Mouse (Mus musculus) neural tube, embryonic 11.5 days (tissue): ENCODE measurements around the gene Arih2. TPM values are rescaled to one million over a fixed set of nuclear protein-coding genes. Genes with fewer than 3 reads are reported as not detected.
"Not testable (repeated sequence)": the region's sequence is repeated elsewhere in the genome, so short reads cannot be mapped to it uniquely, and the experiment has no call there.

Source experiments
- ATAC-seq: fragments of 200-750 bp; cut with Nextera tagmentation; 2 replicates; pipeline ENCODE4 v1.8.0; 2017; ENCODE audit warnings: moderate number of reproducible peaks, mild to moderate bottlenecking, moderate TSS enrichment, moderate library complexity; ENCODE audit not compliant: insufficient read depth, low FRiP score, low TSS enrichment
- DNase-seq: peaks from one replicate; pipeline ENCODE4 v3.0.0-alpha.2; 2015; ENCODE audit warnings: low spot score
- H3K27ac ChIP-seq: fragments of 300-500 bp; sonication (generic); 2 replicates; pipeline ENCODE4 v1.5.1; 2014; ENCODE audit warnings: low read depth, mild to moderate bottlenecking, low read length
- H3K27me3 ChIP-seq: fragments of 300-500 bp; sonication (generic); 2 replicates; pipeline ENCODE4 v1.6.1; 2014; ENCODE audit warnings: mild to moderate bottlenecking, low read length, mixed read lengths; ENCODE audit not compliant: control insufficient read depth, insufficient read depth
- H3K36me3 ChIP-seq: fragments of 300-500 bp; sonication (generic); 2 replicates; pipeline ENCODE4 v1.6.1; 2014; ENCODE audit warnings: mild to moderate bottlenecking, low read length, moderate library complexity, mixed read lengths; ENCODE audit not compliant: control insufficient read depth, insufficient read depth
- H3K4me1 ChIP-seq: fragments of 300-500 bp; sonication (generic); 2 replicates; pipeline ENCODE4 v1.6.1; 2014; ENCODE audit warnings: low read length, mixed read lengths; ENCODE audit not compliant: control insufficient read depth, insufficient read depth
- H3K4me2 ChIP-seq: fragments of 300-500 bp; sonication (generic); 2 replicates; pipeline ENCODE4 v1.6.1; 2014; ENCODE audit warnings: low read depth, mild to moderate bottlenecking, moderate library complexity
- H3K4me3 ChIP-seq: fragments of 300-500 bp; sonication (generic); 2 replicates; pipeline ENCODE4 v1.5.1; 2014; ENCODE audit warnings: low read depth, low read length
- H3K9ac ChIP-seq: fragments of 300-500 bp; sonication (generic); 2 replicates; pipeline ENCODE4 v1.6.1; 2014; ENCODE audit warnings: mild to moderate bottlenecking, low read length
- H3K9me3 ChIP-seq: fragments of 300-500 bp; sonication (generic); 2 replicates; pipeline ENCODE4 v1.6.1; 2016; ENCODE audit warnings: low read length; ENCODE audit not compliant: control insufficient read depth
- WGBS: fragments of 180-500 bp; shearing (Covaris S2); extraction: QIAGEN DNeasy Blood & Tissue Kit; methylation state at CpG from one replicate; pipeline ENCODE4 v1.1.7; 2014; 5-methylcytosine and 5-hydroxymethylcytosine counted together
- polyA plus RNA-seq: library from polyadenylated mRNA; unstranded; fragments of >200 nt; fragmentation: Nextera tagmentation; extraction: Ambion mirVana; gene quantifications from 2 replicates; pipeline ENCODE4 v1.2.1, GENCODE M21; 2014

Arih2 gene
- polyA plus RNA-seq, 1 experiment from 2014 or later, result 54.8 TPM

- no peaks in the 10 kb centered on the region for H3K36me3 ChIP-seq
- WGBS, result 91% methylated on average over 5 of the region's 5 CpGs
- ATAC-seq, result no peak
These were observed 16.8 kb downstream of the Arih2 start for GRCm38 (mm10) chr9:108632375-108632774.

GRCm38 (mm10) chr9:108631631-108632256, 17.4 kb downstream of the Arih2 start:
- no peaks in the 10 kb centered on the region for H3K36me3 ChIP-seq

More at GRCm38 (mm10) chr9:108632375-108632774, 16.8 kb downstream of the Arih2 start:
- no peaks in the 10 kb centered on the region for H3K27me3 ChIP-seq
- no peaks in the 10 kb centered on the region for H3K9me3 ChIP-seq
- H3K27ac ChIP-seq, result no peak overlapping the region
- H3K4me2 ChIP-seq, result no peak overlapping the region
- H3K4me1 ChIP-seq, result no peaks in the 10 kb centered on the region
- no peak overlapping the region for H3K9ac ChIP-seq
- H3K4me3 ChIP-seq, result no peak overlapping the region
- no peak for DNase-seq

DNA sequence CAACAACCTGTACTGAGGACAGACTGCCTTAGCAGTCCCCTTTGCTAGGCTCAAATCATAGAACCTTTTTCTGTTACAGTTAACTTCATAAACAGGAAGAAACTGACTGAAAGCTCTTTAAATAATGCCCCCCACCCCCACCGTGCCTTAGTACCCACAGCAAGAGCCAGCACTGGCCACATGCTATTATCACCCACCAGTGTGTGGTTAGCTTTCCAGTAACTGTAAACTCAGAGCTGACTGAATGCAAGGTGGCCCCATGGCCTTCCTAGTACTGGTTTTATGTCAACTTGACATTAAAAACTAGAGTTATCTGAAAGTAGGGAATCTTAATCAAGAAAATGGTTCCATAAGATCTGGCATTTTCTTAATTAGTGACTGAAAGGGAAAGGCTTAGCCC, 18.5 kb downstream of the Arih2 start:
- no peak for DNase-seq
- no peaks in the 10 kb centered on the region for H3K36me3 ChIP-seq
- H3K27me3 ChIP-seq, result no peaks in the 10 kb centered on the region
- no peak overlapping the region for H3K27ac ChIP-seq
- H3K4me1 ChIP-seq, result no peaks in the 10 kb centered on the region
- WGBS, result 86% methylated on average over 1 of the region's 1 CpGs
- H3K4me2 ChIP-seq, result no peak overlapping the region
- H3K9ac ChIP-seq, result no peak overlapping the region
- no peak for ATAC-seq
- H3K9me3 ChIP-seq, result no peaks in the 10 kb centered on the region
- H3K4me3 ChIP-seq, result no peak overlapping the region

More at GRCm38 (mm10) chr9:108631631-108632256, 17.4 kb downstream of the Arih2 start:
- H3K4me3 ChIP-seq, result no peak overlapping the region
- no peak for DNase-seq
- no peak overlapping the region for H3K9ac ChIP-seq
- H3K4me2 ChIP-seq, result no peak overlapping the region
- no peak for ATAC-seq
- no peaks in the 10 kb centered on the region for H3K27me3 ChIP-seq
- H3K4me1 ChIP-seq, result no peaks in the 10 kb centered on the region
- no peaks in the 10 kb centered on the region for H3K9me3 ChIP-seq
- H3K27ac ChIP-seq, result no peak overlapping the region
- WGBS, result 93% methylated on average over 5 of the region's 5 CpGs

DNA sequence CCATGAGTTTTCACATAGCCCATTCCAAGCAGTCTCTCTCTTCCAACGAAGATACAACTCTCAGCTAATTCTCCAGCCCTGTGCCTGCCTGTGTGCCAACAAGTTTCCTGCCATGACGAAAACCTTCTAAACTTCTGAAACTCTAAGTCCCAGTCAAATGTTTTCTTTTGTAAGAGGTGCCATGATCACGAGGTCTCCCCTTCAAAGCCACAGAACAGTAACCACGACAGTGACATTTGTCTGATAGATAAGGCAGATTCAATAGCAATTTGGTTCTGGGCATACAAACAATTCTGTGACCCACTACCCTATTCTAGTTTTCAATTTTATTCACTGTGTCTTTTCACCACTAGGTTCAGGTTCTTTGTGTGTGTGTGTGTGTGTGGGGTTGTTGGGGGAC, 21.0 kb downstream of the Arih2 start:
- no peak overlapping the region for H3K27ac ChIP-seq
- no peak overlapping the region for H3K4me3 ChIP-seq
- no peak for DNase-seq
- H3K4me1 ChIP-seq, result no peaks in the 10 kb centered on the region
- no peaks in the 10 kb centered on the region for H3K36me3 ChIP-seq
- 88% methylated on average over 4 of the region's 4 CpGs for WGBS
- no peaks in the 10 kb centered on the region for H3K9me3 ChIP-seq
- H3K27me3 ChIP-seq, result no peaks in the 10 kb centered on the region
- H3K9ac ChIP-seq, result no peak overlapping the region
- H3K4me2 ChIP-seq, result no peak overlapping the region
- ATAC-seq, result no peak

DNA sequence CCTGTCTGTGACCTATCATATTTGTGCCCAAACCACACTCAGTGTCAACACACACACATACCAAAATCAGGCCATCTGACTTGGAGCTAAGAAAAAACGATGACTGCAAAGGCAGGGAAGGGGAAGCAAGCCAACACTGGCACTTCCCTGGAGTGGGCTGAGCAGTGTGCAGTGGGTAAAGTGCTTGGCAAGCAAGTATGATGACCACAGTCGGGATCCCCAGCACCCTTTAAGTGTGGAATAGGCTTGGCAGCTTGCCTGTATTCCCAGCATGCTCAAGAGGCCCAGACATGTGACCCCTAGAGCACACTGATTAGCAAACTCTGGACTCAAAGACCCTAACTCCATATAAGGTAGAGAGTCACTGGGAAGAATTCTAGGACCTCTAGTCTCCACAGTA, 22.7 kb downstream of the Arih2 start:
- Histone ChIP-seq H3K9ac (no peak overlapping the region), H3K27ac (no peak overlapping the region), H3K4me2 (no peak overlapping the region), H3K27me3 (no peaks in the 10 kb centered on the region), H3K36me3 (no peaks in the 10 kb centered on the region), H3K4me3 (no peak overlapping the region), H3K9me3 (no peaks in the 10 kb centered on the region), H3K4me1 (no peaks in the 10 kb centered on the region)
- 87% methylated on average over 2 of the region's 2 CpGs for WGBS
- DNase-seq (no peak), ATAC-seq (no peak)

GRCm38 (mm10) chr9:108617301-108617700, 31.9 kb downstream of the Arih2 start:
- H3K4me1 ChIP-seq, result no peaks in the 10 kb centered on the region
- ATAC-seq, result no peak
- H3K36me3 ChIP-seq, result peaks cover 6% of the 10 kb centered on the region
- no peak overlapping the region for H3K4me2 ChIP-seq
- H3K9ac ChIP-seq, result no peak overlapping the region
- no peak for DNase-seq
- H3K9me3 ChIP-seq, result no peaks in the 10 kb centered on the region
- H3K4me3 ChIP-seq, result no peak overlapping the region
- no peak overlapping the region for H3K27ac ChIP-seq
- no peaks in the 10 kb centered on the region for H3K27me3 ChIP-seq
- whole genome bisulfite sequencing, result 96% methylated on average over 1 of the region's 1 CpGs

GRCm38 (mm10) chr9:108611488-108611887, 37.7 kb downstream of the Arih2 start:
- 93% methylated on average over 10 of the region's 10 CpGs for WGBS
- ATAC-seq, result no peak
- no peaks in the 10 kb centered on the region for H3K4me1 ChIP-seq

GRCm38 (mm10) chr9:108608889-108609288, 40.3 kb downstream of the Arih2 start:
- WGBS, result 90% methylated on average over 4 of the region's 4 CpGs
- no peak overlapping the region for H3K9ac ChIP-seq
- ATAC-seq, result no peak
- H3K27me3 ChIP-seq, result no peaks in the 10 kb centered on the region
- H3K4me3 ChIP-seq, result no peak overlapping the region
- no peak for DNase-seq
- H3K27ac ChIP-seq, result no peak overlapping the region
- H3K36me3 ChIP-seq, result peaks cover 23% of the 10 kb centered on the region
- no peaks in the 10 kb centered on the region for H3K4me1 ChIP-seq
- no peaks in the 10 kb centered on the region for H3K9me3 ChIP-seq
- no peak overlapping the region for H3K4me2 ChIP-seq

More at GRCm38 (mm10) chr9:108611488-108611887, 37.7 kb downstream of the Arih2 start:
- no peak overlapping the region for H3K9ac ChIP-seq
- peaks cover 16% of the 10 kb centered on the region for H3K36me3 ChIP-seq
- no peak for DNase-seq
- no peak overlapping the region for H3K4me2 ChIP-seq
- no peaks in the 10 kb centered on the region for H3K27me3 ChIP-seq
- H3K9me3 ChIP-seq, result no peaks in the 10 kb centered on the region
- H3K27ac ChIP-seq, result no peak overlapping the region
- H3K4me3 ChIP-seq, result no peak overlapping the region

DNA sequence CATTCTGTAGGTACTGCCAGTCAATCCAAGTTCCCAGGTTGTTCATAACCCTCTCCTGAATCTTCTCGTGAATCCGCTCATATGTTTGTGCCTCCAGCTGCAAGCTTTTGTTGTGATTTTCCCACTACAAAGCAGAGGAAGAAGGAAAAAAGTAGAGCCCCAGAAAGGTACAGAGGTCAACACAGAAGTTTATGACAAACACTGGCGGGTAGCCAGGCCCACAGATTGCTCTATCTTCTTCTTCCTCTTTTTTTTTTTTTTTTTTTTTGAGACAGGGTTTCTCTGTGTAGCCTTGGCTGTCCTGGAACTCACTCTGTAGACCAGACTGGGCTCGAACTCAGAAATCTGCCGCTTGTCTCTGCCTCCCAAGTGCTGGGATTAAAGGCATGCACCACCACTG, 41.3 kb downstream of the Arih2 start:
- not testable (repeated sequence) for H3K27me3 ChIP-seq, H3K4me2 ChIP-seq, H3K4me3 ChIP-seq, H3K9me3 ChIP-seq, H3K9ac ChIP-seq, ATAC-seq, H3K27ac ChIP-seq, H3K4me1 ChIP-seq, DNase-seq
- peaks cover 26% of the 10 kb centered on the region for H3K36me3 ChIP-seq
- WGBS, result 87% methylated on average over 5 of the region's 5 CpGs
